Mouse (Mus musculus) CH12.LX (cell line): ENCODE results near the gene Kcnk2. TPM values are rescaled to one million over a fixed set of nuclear protein-coding genes. Genes with fewer than 3 reads are reported as not detected.

Experiments
- DNase-seq: peaks from one replicate; pipeline ENCODE4 v3.0.0-alpha.2; 2013; ENCODE audit errors: extremely low read depth
- H3K27ac ChIP-seq: 2 replicates; pipeline ENCODE4 v1.5.1; 2012; ENCODE audit warnings: low read depth, mild to moderate bottlenecking, control low read depth, moderate library complexity; ENCODE audit not compliant: insufficient read depth
- H3K27me3 ChIP-seq: replicated peaks from 2 replicates; pipeline ENCODE3; 2012; ENCODE audit warnings: inconsistent platforms
- H3K36me3 ChIP-seq, 2 experiments: replicated peaks in 1 of 2; 2 replicates each; pipeline versions ENCODE3 to v1.6.1; 2012; ENCODE audit warnings: inconsistent platforms in 1 of 2, low read length in 1 of 2, mild to moderate bottlenecking in 1 of 2, mixed read lengths in 1 of 2, moderate library complexity in 1 of 2; ENCODE audit not compliant: control insufficient read depth in 1 of 2, insufficient read depth in 1 of 2
- H3K4me1 ChIP-seq, 2 experiments: 2 replicates each; pipeline ENCODE4 v1.6.1; 2012; ENCODE audit warnings: inconsistent platforms in 1 of 2, moderate library complexity in 1 of 2; ENCODE audit not compliant: insufficient read depth in 2 of 2, control insufficient read depth in 1 of 2
- H3K4me2 ChIP-seq: 2 replicates; pipeline ENCODE4 v1.6.1; 2012; ENCODE audit warnings: low read depth, mild to moderate bottlenecking, control low read depth; ENCODE audit not compliant: poor library complexity, insufficient read depth, severe bottlenecking
- H3K4me3 ChIP-seq, 3 experiments: fragments of 150-350 bp in 1 of 3; sonication (generic) in 1 of 3; replicated peaks in 1 of 3; 2 replicates each; pipeline versions ENCODE3 to v1.5.1; 2011 to 2012; ENCODE audit warnings: low read depth in 2 of 3, low read length in 2 of 3, mild to moderate bottlenecking in 2 of 3, moderate library complexity in 2 of 3, control low read depth in 1 of 3, improper control_type of control experiment in 1 of 3, inconsistent platforms in 1 of 3, mixed read lengths in 1 of 3; ENCODE audit not compliant: poor library complexity in 1 of 3
- H3K79me2 ChIP-seq: replicated peaks from 2 replicates; pipeline ENCODE4 v1.6.1; 2012; ENCODE audit warnings: mild to moderate bottlenecking, moderate library complexity; ENCODE audit not compliant: control insufficient read depth, poor library complexity, insufficient read depth, severe bottlenecking; ENCODE audit errors: extremely low read depth
- H3K9ac ChIP-seq: 2 replicates; pipeline ENCODE4 v1.6.1; 2012; ENCODE audit warnings: low read depth, mild to moderate bottlenecking, control low read depth, moderate library complexity; ENCODE audit not compliant: insufficient read depth
- H3K9me3 ChIP-seq: replicated peaks from 2 replicates; pipeline ENCODE3; 2012; ENCODE audit warnings: low read length, inconsistent platforms, mixed read lengths
- CHD2 ChIP-seq: IDR thresholded peaks from 2 replicates; pipeline ENCODE4 v1.6.1; 2011; ENCODE audit warnings: low read length, improper control_type of control experiment
- CTCF ChIP-seq, 2 experiments: IDR thresholded peaks in 1 of 2; conservative IDR thresholded peaks in 1 of 2; 2 replicates each; pipeline ENCODE4 v1.5.1; 2011 to 2012; ENCODE audit warnings: low read depth in 2 of 2, low read length in 2 of 2, improper control_type of control experiment in 1 of 2, inconsistent platforms in 1 of 2, mild to moderate bottlenecking in 1 of 2, moderate library complexity in 1 of 2
- E2F4 ChIP-seq: IDR thresholded peaks from 2 replicates; pipeline ENCODE4 v1.6.1; 2011; ENCODE audit warnings: low read depth, low read length, improper control_type of control experiment; ENCODE audit not compliant: insufficient replicate concordance
- ELF1 ChIP-seq: IDR thresholded peaks from 2 replicates; pipeline ENCODE4 v1.6.1; 2014; ENCODE audit warnings: low read depth, mild to moderate bottlenecking, inconsistent platforms, low read length, improper control_type of control experiment
- EP300 ChIP-seq: IDR thresholded peaks from 2 replicates; pipeline ENCODE4 v1.6.1; 2011; ENCODE audit warnings: low read length, improper control_type of control experiment
- HCFC1 ChIP-seq: IDR thresholded peaks from 2 replicates; pipeline ENCODE4 v1.6.1; 2012; ENCODE audit warnings: low read depth, mild to moderate bottlenecking, inconsistent platforms, low read length, improper control_type of control experiment
- JUN ChIP-seq: IDR thresholded peaks from 2 replicates; pipeline ENCODE4 v1.6.1; 2011; ENCODE audit warnings: low read depth, mild to moderate bottlenecking, low read length, improper control_type of control experiment, moderate library complexity; ENCODE audit not compliant: insufficient read depth
- KAT2A ChIP-seq: IDR thresholded peaks from 2 replicates; pipeline ENCODE4 v1.6.1; 2012; ENCODE audit warnings: low read length, improper control_type of control experiment, inconsistent platforms; ENCODE audit not compliant: insufficient replicate concordance
- MAX ChIP-seq: IDR thresholded peaks from 2 replicates; pipeline ENCODE4 v1.6.1; 2011; ENCODE audit warnings: low read length, improper control_type of control experiment
- MAZ ChIP-seq: IDR thresholded peaks from 2 replicates; pipeline ENCODE4 v1.6.1; 2012; ENCODE audit warnings: low read depth, mild to moderate bottlenecking, inconsistent platforms, low read length, improper control_type of control experiment, moderate library complexity
- MYC ChIP-seq: IDR thresholded peaks from 2 replicates; pipeline ENCODE4 v1.6.1; 2011; ENCODE audit warnings: low read depth, mild to moderate bottlenecking, improper control_type of control experiment, low read length
- POLR2A ChIP-seq: IDR thresholded peaks from 2 replicates; pipeline ENCODE4 v1.6.1; 2011; ENCODE audit warnings: low read depth, mild to moderate bottlenecking, improper control_type of control experiment, low read length
- SIN3A ChIP-seq: IDR thresholded peaks from 2 replicates; pipeline ENCODE4 v1.6.1; 2012; ENCODE audit warnings: low read length, improper control_type of control experiment, inconsistent platforms
- TBP ChIP-seq: conservative IDR thresholded peaks from 2 replicates; pipeline ENCODE4 v1.6.1; 2011; ENCODE audit warnings: low read depth, low read length, improper control_type of control experiment
- TCF12 ChIP-seq: IDR thresholded peaks from 2 replicates; pipeline ENCODE4 v1.6.1; 2014; ENCODE audit warnings: low read depth, mild to moderate bottlenecking, inconsistent platforms, low read length, improper control_type of control experiment
- UBTF ChIP-seq: IDR thresholded peaks from 2 replicates; pipeline ENCODE4 v1.6.1; 2012; ENCODE audit warnings: low read depth, mild to moderate bottlenecking, inconsistent platforms, low read length, improper control_type of control experiment, moderate library complexity
- ZC3H11A ChIP-seq: IDR thresholded peaks from 2 replicates; pipeline ENCODE4 v1.6.1; 2012; ENCODE audit warnings: low read depth, mild to moderate bottlenecking, inconsistent platforms, low read length, improper control_type of control experiment
- ZKSCAN1 ChIP-seq: IDR thresholded peaks from 2 replicates; pipeline ENCODE4 v1.6.1; 2012; ENCODE audit warnings: low read depth, inconsistent platforms, low read length, improper control_type of control experiment, borderline replicate concordance
- ZNF384 ChIP-seq: IDR thresholded peaks from 2 replicates; pipeline ENCODE4 v1.6.1; 2012; ENCODE audit warnings: low read depth, low read length, improper control_type of control experiment, inconsistent platforms
- dilution Hi-C: fragments of 300-500 bp; cut with MboI; formaldehyde crosslinking; loops from 2 replicates; pipeline ENCODE4 v1.14.3; 2020; ENCODE audit warnings: low sequenced_read_pairs; ENCODE audit not compliant: extremely low pct_unique_long_range_greater_than_20kb, extremely low pct_ligation_motif_present
- in situ Hi-C: fragments of 300-500 bp; cut with MboI; formaldehyde crosslinking; loops from 3 replicates; pipeline ENCODE4 v1.14.3; 2019; ENCODE audit warnings: low sequenced_read_pairs, low pct_ligation_motif_present, low pct_unique_long_range_greater_than_20kb, mixed read lengths
- polyA plus RNA-seq: library from polyadenylated mRNA; unstranded; fragments of >175 nt; gene quantifications from 2 replicates; pipeline ENCODE4 v1.2.1, GENCODE M21; 2012; ENCODE audit warnings: low read depth; ENCODE audit not compliant: insufficient read length
- total RNA-seq, 2 experiments: library from RNA; depleted of rRNA; stranded (reverse); fragments of 300-350 nt in 1 of 2; fragments of >200 nt in 1 of 2; gene quantifications; 2 replicates each; pipeline ENCODE4 v1.2.3; 2012 to 2014

Gene Kcnk2
- total and polyA plus RNA-seq, 3 experiments: 0.19 TPM; not detected in 2

DNA sequence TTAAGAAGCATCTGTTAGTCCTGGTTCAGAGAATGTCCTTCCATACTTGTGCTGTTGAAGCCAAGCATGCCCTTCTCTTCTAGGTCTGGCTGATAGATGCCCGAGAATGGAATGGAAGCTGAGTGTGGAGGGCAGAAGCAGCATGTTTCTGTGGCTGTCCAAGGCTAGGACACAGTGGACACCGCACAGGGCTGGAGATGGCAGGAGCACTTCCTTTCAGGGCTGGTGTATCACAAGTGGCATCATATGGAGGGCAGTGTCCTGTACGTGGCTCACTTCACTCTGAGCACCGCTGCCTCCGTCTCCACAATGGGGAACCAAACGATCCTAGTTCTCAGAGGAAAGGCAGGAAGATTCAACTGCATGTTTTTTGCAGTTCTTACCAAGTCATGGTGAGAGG lies 7.8 kb upstream of the Kcnk2 start:
- dilution Hi-C loops (no loop called here), in situ Hi-C loops (no loop called here)
- Histone ChIP-seq H3K9ac (no peak overlapping the region), H3K27me3 (no peaks in the 10 kb centered on the region), H3K4me3 (no peak overlapping the region), H3K27ac (no peak overlapping the region), H3K4me2 (no peak overlapping the region), H3K4me1 (peaks cover 4 to 11% of the 10 kb centered on the region in 2 experiments; a peak in 3 of 4 replicates), H3K9me3 (no peaks in the 10 kb centered on the region), H3K36me3 (no peaks in the 10 kb centered on the region), H3K79me2 (no peaks in the 10 kb centered on the region)
- TF ChIP-seq EP300 (no peak), ZKSCAN1 (no peak), POLR2A (no peak), SIN3A (no peak), MAZ (no peak), E2F4 (no peak), UBTF (no peak), MYC (no peak), HCFC1 (no peak), TBP (no peak), ELF1 (no peak), KAT2A (no peak), CTCF (conservative IDR thresholded peaks at IDR 0.05 in 1 of 2, IDR thresholded peaks at IDR 0.05 in 1 of 2; ENCODE audit: low read depth in 2 of 2, low read length in 2 of 2) (no peak), JUN (no peak), ZNF384 (no peak), MAX (no peak), CHD2 (no peak)
- DNase-seq: no peak

- Histone ChIP-seq H3K27ac (no peak overlapping the region), H3K4me1 (peaks cover 4 to 16% of the 10 kb centered on the region in 2 experiments; a peak in 3 of 4 replicates), H3K79me2 (no peaks in the 10 kb centered on the region), H3K4me3 (no peak overlapping the region), H3K9me3 (no peaks in the 10 kb centered on the region), H3K9ac (no peak overlapping the region), H3K36me3 (no peaks in the 10 kb centered on the region), H3K4me2 (no peak overlapping the region), H3K27me3 (no peaks in the 10 kb centered on the region)
- dilution Hi-C loops: no loop called here
- in situ Hi-C loops: no loop called here
- TF ChIP-seq JUN (no peak), ZKSCAN1 (no peak), UBTF (no peak), TCF12 (no peak), KAT2A (no peak), ZC3H11A (no peak), POLR2A (no peak)
- DNase-seq: no peak
These were observed 3.1 kb upstream of the Kcnk2 start for GRCm38 (mm10) chr1:189405221-189405620.
